Mouse (Mus musculus) E14TG2a.4 (cell line): ENCODE results near the gene Gfap.
A peak's percentile ranks its signal among the peaks of the same experiment; 100 is the strongest.

ENCODE experiments used
- CTCF ChIP-seq: conservative IDR thresholded peaks from 2 replicates; pipeline ENCODE4 v1.5.1; 2014; ENCODE audit warnings: low read length
- NANOG ChIP-seq: IDR thresholded peaks from 2 replicates; pipeline ENCODE4 v1.6.1; 2014; ENCODE audit warnings: borderline replicate concordance, low read length, mixed read lengths

DNA sequence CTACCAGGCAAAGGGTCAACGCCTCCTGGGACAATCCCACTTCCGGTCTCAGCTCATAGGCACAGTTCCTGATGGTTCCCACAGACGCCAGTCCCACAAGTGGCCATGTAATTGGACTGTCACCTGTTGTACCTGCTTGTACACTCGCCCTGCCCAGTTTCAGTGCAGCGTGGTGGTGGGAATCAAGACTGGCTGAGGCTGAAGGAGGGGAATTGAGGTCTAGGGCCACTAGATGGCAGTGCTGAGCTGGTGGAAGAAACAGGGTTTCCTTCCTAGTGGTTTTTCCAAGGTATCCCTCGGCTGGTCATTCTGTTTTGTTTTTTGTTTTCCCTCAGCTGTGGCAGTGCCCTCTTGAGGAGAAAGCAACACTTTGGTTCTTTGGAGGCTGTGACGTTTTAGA is at the start of gene Gfap:
- TF ChIP-seq CTCF (peak; percentile 92), NANOG (no peak)
